Mouse (Mus musculus): ENCODE measurements around the gene Gtf2ird1. TPM values are rescaled to one million over a fixed set of nuclear protein-coding genes. Genes with fewer than 3 reads are reported as not detected.
"Not testable (repeated sequence)": the region's sequence is repeated elsewhere in the genome, so short reads cannot be mapped to it uniquely, and the experiment has no call there.

The Gtf2ird1 gene
- total and polyA plus RNA-seq, 2 experiments: 6.5 to 15.3 TPM

DNA sequence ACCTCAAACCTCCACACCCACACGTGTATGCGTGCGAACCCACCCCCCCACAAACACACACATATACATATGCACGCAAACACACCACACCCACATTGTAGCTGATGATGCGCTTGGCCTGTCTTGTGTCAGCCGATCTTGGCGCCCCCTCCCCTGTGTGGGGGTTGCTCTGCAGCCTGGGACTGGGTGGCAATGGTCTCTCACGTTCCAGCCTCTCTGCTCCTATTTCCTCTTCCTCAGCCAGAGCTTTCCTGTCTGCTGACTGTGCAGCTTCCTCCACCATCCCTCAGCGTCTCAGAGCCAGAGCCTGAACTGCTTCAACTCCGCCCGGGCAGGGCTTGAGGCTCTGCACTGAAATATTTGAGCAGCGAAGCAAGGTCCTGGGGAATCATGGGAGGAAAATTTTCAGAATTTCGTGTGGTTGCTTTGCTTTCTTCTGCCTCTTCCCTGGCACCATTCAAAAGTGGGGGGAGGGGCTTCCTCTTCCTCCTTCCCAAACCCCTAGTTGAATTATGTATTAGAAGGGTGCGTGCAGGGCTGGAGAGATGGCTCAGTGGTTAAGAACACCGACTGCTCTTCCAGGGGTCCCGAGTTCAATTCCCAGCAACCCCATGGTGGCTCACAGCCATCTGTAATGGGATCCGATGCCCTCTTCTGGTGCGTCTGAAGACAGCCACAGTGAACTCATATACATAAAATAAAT lies 113.9 kb downstream of the Gtf2ird1 start:
- Histone ChIP-seq H3K4me1 (ENCODE audit: control insufficient read depth, insufficient read depth, low read length) (peaks cover 3% of the 10 kb centered on the region; the same call in 1 of the 2 replicates), H3K4me3 (ENCODE audit: insufficient read depth, low read depth, low read length) (peak overlapping the region; percentile 45), H3K27ac (replicated peaks; ENCODE audit: insufficient read depth, low read depth, low read length) (peak overlapping the region; percentile 9; the same call in 1 of the 2 replicates), H3K36me3 (ENCODE audit: control insufficient read depth, insufficient read depth, low read length) (no peaks in the 10 kb centered on the region), H3K9ac (ENCODE audit: low read depth, low read length) (peak overlapping the region; percentile 13; the same call in 1 of the 2 replicates), H3K79me2 (ENCODE audit: control insufficient read depth, insufficient read depth, low read length) (no peaks in the 10 kb centered on the region), H3K27me3 (ENCODE audit: control insufficient read depth, insufficient read depth, low read length) (no peaks in the 10 kb centered on the region)
- peak; percentile 13 for DNase-seq (ENCODE audit: extremely low read depth, low read depth, low spot score)
- 68% methylated on average over 18 of the region's 18 CpGs for WGBS
- TF ChIP-seq CTCF (IDR thresholded peaks at IDR 0.05; ENCODE audit: low read depth, low read length) (no peak), POLR2A (IDR thresholded peaks at IDR 0.05; ENCODE audit: extremely low read depth, insufficient read depth, low read length) (no peak)

DNA sequence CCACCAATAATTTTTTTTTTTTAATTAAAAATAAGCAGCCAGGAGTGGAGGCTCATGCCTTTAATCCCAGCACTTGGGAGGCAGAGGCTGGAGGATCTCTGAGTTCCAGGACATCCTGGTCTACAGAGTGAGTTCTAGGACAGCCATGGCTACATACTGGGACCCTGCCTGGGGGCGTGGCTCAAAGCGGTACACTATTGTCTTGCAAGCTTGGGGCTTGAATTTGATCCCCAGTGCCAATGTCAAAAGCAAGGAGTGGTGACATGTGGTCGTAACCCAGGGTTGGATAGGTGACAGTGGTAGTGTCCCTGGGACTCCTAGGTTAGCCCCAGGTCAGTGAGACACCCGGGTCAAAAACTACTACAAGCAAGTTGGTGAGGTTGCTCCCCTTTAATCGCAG lies 114.8 kb downstream of the Gtf2ird1 start:
- WGBS: 84% methylated on average over 5 of the region's 5 CpGs
- no peaks in the 10 kb centered on the region for H3K27me3 ChIP-seq (ENCODE audit: control insufficient read depth, insufficient read depth, low read length)
- H3K36me3 ChIP-seq (ENCODE audit: control insufficient read depth, insufficient read depth, low read length): no peaks in the 10 kb centered on the region
- no peak for TF ChIP-seq CTCF (IDR thresholded peaks at IDR 0.05; ENCODE audit: low read depth, low read length)
- TF ChIP-seq POLR2A (IDR thresholded peaks at IDR 0.05; ENCODE audit: extremely low read depth, insufficient read depth, low read length): no peak
- DNase-seq (ENCODE audit: extremely low read depth, low read depth, low spot score): no peak
- H3K4me1 ChIP-seq (ENCODE audit: control insufficient read depth, insufficient read depth, low read length): peaks cover 3% of the 10 kb centered on the region; the same call in 1 of the 2 replicates
- H3K4me3 ChIP-seq (ENCODE audit: insufficient read depth, low read depth, low read length): no peak overlapping the region
- no peak overlapping the region for H3K9ac ChIP-seq (ENCODE audit: low read depth, low read length)
- no peak overlapping the region for H3K27ac ChIP-seq (replicated peaks; ENCODE audit: insufficient read depth, low read depth, low read length)
- no peaks in the 10 kb centered on the region for H3K79me2 ChIP-seq (ENCODE audit: control insufficient read depth, insufficient read depth, low read length)

DNA sequence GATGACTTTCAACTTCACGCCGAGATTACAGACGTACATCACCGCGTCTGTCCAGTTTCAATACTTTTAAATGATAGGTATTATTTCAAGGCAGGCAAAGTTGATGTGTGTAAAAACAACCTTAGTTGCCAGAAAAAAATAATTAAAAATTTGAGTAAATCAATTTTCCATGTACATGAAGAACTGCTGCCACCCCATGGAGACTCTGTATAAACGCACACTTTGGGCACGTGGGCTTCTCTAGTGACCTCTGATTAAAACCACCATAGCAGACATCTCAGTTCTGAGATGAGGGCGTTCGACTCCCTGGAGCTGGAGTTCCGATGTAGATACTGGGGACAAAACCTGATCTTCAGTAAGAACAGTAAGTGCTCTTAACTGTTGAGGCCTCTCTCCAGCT lies 115.2 kb downstream of the Gtf2ird1 start:
- TF ChIP-seq POLR2A (IDR thresholded peaks at IDR 0.05; ENCODE audit: extremely low read depth, insufficient read depth, low read length): no peak
- TF ChIP-seq CTCF (IDR thresholded peaks at IDR 0.05; ENCODE audit: low read depth, low read length): peak; percentile 10; the same call in 1 of the 2 replicates
- DNase-seq (ENCODE audit: extremely low read depth, low read depth, low spot score): peak; percentile 30
- H3K27me3 ChIP-seq (ENCODE audit: control insufficient read depth, insufficient read depth, low read length): no peaks in the 10 kb centered on the region
- H3K9ac ChIP-seq (ENCODE audit: low read depth, low read length): no peak overlapping the region
- peaks cover 3% of the 10 kb centered on the region; the same call in 1 of the 2 replicates for H3K4me1 ChIP-seq (ENCODE audit: control insufficient read depth, insufficient read depth, low read length)
- H3K79me2 ChIP-seq (ENCODE audit: control insufficient read depth, insufficient read depth, low read length): no peaks in the 10 kb centered on the region
- H3K27ac ChIP-seq (replicated peaks; ENCODE audit: insufficient read depth, low read depth, low read length): no peak overlapping the region
- no peak overlapping the region for H3K4me3 ChIP-seq (ENCODE audit: insufficient read depth, low read depth, low read length)
- 56% methylated on average over 10 of the region's 10 CpGs for WGBS
- H3K36me3 ChIP-seq (ENCODE audit: control insufficient read depth, insufficient read depth, low read length): no peaks in the 10 kb centered on the region

DNA sequence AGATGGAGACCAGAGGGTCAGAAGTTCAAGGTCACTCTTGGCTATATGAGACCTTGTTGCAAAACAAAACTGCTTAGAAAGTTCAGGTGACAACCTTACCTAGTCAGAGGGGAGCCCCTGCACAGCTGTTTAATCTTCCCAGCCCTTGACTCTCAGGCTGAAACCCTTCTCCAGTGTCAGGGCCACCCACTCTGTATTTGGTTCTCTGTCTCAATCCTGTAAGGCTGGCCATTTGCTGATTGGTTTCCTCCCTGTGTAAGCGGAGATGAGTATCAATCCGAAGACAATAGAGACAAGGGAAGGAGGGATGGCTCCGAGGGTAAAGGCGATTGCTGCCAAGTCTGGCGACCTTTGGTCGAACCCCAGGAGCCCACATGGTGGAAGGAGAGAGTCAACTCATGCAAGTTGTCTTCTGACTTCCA lies 116.4 kb downstream of the Gtf2ird1 start:
- no peaks in the 10 kb centered on the region for H3K36me3 ChIP-seq (ENCODE audit: control insufficient read depth, insufficient read depth, low read length)
- no peak overlapping the region for H3K9ac ChIP-seq (ENCODE audit: low read depth, low read length)
- peaks cover 3% of the 10 kb centered on the region; the same call in 1 of the 2 replicates for H3K4me1 ChIP-seq (ENCODE audit: control insufficient read depth, insufficient read depth, low read length)
- TF ChIP-seq POLR2A (IDR thresholded peaks at IDR 0.05; ENCODE audit: extremely low read depth, insufficient read depth, low read length) (no peak), CTCF (IDR thresholded peaks at IDR 0.05; ENCODE audit: low read depth, low read length) (no peak)
- no peak overlapping the region for H3K27ac ChIP-seq (replicated peaks; ENCODE audit: insufficient read depth, low read depth, low read length)
- H3K27me3 ChIP-seq (ENCODE audit: control insufficient read depth, insufficient read depth, low read length): no peaks in the 10 kb centered on the region
- no peaks in the 10 kb centered on the region for H3K79me2 ChIP-seq (ENCODE audit: control insufficient read depth, insufficient read depth, low read length)
- H3K4me3 ChIP-seq (ENCODE audit: insufficient read depth, low read depth, low read length): no peak overlapping the region
- DNase-seq (ENCODE audit: extremely low read depth, low read depth, low spot score): peak; percentile 24
- 28% methylated on average over 6 of the region's 6 CpGs for WGBS

DNA sequence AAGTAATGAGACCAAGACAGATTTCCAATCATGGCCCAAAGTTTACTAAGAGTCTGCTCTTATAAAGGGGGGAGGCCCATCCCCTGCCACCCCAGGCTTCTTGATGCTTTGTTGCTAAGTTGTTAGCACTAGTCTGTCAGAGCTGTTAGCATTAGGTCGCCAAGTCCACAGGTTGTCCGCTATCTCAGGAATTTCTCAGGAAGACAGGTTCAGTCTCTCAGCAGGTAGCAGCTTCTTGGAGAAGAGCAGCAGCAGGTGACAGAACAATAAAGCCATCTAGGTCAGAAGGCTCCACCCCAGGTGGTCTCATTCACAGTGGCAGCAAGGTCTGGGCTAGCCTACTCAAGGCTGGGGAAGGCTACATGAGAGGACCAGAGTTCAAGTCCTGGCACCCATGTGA lies 119.5 kb downstream of the Gtf2ird1 start:
- H3K4me3 ChIP-seq (ENCODE audit: insufficient read depth, low read depth, low read length); H3K4me1 ChIP-seq (ENCODE audit: control insufficient read depth, insufficient read depth, low read length); H3K27ac ChIP-seq (replicated peaks; ENCODE audit: insufficient read depth, low read depth, low read length); H3K9ac ChIP-seq (ENCODE audit: low read depth, low read length); H3K36me3 ChIP-seq (ENCODE audit: control insufficient read depth, insufficient read depth, low read length); H3K27me3 ChIP-seq (ENCODE audit: control insufficient read depth, insufficient read depth, low read length); DNase-seq (ENCODE audit: extremely low read depth, low read depth, low spot score); H3K79me2 ChIP-seq (ENCODE audit: control insufficient read depth, insufficient read depth, low read length): not testable (repeated sequence)
- 97% methylated on average over 2 of the region's 2 CpGs for WGBS

DNA sequence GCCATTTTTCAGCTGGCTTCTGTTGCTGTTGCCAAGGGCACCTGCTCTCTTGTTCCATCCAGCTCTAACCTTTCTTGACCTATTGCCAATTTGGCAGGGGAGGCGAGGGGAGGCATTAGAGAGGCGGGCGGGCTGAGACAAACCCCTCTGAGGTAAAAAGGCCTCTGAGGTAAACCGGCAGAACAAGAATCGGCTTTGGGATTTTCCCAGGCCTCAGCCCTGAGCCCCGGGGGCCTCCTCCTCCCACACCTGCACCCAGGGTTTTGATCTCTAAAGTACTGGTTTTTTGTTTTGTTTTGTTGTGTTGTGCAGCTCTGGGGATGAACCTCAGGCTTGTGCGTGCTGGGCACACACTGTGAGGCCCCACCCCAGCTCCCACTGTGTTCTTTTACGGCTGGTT lies 123.8 kb downstream of the Gtf2ird1 start:
- H3K36me3 ChIP-seq (ENCODE audit: control insufficient read depth, insufficient read depth, low read length): no peaks in the 10 kb centered on the region
- DNase-seq (ENCODE audit: extremely low read depth, low read depth, low spot score): no peak
- 84% methylated on average over 8 of the region's 8 CpGs for WGBS

More for the DNA sequence above, 123.8 kb downstream of the Gtf2ird1 start:
- Histone ChIP-seq H3K27me3 (ENCODE audit: control insufficient read depth, insufficient read depth, low read length) (no peaks in the 10 kb centered on the region), H3K4me3 (ENCODE audit: insufficient read depth, low read depth, low read length) (no peak overlapping the region), H3K4me1 (ENCODE audit: control insufficient read depth, insufficient read depth, low read length) (no peaks in the 10 kb centered on the region), H3K27ac (replicated peaks; ENCODE audit: insufficient read depth, low read depth, low read length) (no peak overlapping the region), H3K9ac (ENCODE audit: low read depth, low read length) (no peak overlapping the region), H3K79me2 (ENCODE audit: control insufficient read depth, insufficient read depth, low read length) (no peaks in the 10 kb centered on the region)
- TF ChIP-seq CTCF (IDR thresholded peaks at IDR 0.05; ENCODE audit: low read depth, low read length) (no peak), POLR2A (IDR thresholded peaks at IDR 0.05; ENCODE audit: extremely low read depth, insufficient read depth, low read length) (no peak)
